Mouse (Mus musculus): ENCODE measurements at regions not wholly inside any gene's neighbourhood (a gene's known extent, or its start where the extent isn't known, plus 50 kb on each side); places are given as distances from the start of the nearest gene placed in this dataset.

DNA sequence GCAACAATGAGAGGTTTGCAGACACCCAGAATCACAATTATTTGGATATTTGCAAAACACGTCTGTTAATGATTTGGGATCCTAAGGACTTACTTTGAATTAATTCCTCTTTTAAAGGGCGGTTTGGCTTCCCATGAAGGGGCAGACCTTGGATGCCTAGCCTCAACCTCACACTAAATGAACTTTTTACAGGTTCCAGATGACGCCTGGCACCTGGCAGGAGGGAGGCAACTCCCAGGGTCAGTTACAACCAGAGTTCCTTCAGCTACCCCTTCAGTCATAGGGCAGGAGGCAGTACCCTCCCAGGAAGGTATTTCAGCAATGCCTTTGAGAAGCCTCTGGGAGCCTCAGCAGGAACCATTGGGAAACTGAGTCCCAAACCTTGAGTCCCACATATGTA is 57.9 kb upstream of the Stx18 start:
- no peak for DNase-seq (ENCODE audit: low spot score in 2 of 2)
- intact Hi-C loops (cut with DNase I), result no loop called here

DNA sequence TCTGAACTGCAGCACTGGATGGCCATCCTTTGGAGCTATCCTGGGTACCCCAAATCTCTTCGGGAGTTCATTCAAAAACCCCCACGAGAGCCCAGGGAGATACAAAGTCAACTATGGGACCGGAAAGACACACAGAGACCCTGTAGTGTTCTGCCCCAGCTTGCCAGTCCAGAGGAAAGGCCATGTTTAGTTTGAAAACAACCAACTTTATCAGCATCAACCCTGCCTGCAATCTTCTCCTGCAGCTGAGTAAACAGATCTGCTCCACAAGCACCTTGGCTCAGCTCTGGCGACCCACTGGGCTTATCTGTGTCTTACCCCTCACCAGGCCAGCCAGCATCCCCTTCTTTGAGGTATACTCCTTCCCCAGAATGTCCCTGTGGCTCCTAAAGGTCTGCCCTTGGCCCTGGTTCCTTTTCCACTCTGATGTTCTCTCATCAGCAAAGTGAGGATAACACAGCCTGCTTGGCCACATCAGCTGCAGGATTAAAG is 61.6 kb upstream of the Stx18 start:
- no peak for DNase-seq (ENCODE audit: low spot score in 2 of 2)
- intact Hi-C loops (cut with DNase I), result no loop called here

DNA sequence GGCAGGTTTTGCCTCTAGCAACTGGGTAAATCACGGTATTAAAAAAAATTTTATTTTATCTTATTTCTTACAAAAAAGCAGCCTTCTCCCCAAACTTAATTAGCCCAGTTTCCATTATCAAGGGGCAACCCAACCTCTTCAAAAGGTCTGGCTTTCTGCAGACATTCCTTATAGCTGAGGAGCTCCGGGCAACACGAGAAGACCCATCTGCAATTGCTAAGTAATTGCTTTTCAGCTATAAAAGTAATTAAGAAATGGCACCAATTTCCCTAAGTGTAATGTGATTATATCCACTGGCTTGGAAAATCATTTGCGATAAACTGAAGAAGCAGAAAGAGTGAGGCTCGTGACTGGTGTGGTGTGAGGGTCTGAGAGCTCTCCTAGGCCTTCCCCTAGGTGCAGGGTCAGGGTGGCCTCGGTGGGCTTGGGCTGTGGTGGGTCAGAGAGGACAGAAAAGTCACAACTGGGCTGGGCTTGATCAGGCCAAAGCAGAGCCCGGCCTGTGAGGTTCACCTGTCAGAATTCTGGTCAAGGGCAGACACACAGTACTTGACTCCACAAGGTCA is 65.5 kb upstream of the Stx18 start:
- DNase-seq (ENCODE audit: low spot score in 2 of 2), result no peak
- intact Hi-C loops (cut with DNase I), result no loop called here

DNA sequence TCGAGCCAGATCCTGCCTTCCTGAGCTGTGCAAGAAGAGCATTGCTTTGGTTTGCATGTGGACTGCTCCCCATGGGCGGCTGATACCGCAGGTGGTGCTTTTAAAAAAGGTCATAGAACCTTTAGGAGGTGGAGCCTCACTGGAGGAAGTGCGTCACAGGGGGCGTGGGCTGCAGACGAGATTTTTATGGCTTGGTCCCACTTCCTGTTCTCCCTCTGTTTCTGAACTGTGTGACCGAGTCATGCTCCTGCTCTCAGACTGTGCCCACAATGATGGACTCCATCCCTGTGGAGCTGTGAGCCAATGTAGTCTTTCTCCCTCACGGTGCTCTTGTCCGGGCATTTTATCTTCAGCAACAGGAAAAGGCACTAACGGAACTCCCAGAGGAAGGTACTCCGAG is 66.8 kb upstream of the Stx18 start:
- no peak for DNase-seq (ENCODE audit: low spot score in 2 of 2)
- intact Hi-C loops (cut with DNase I), result no loop called here

DNA sequence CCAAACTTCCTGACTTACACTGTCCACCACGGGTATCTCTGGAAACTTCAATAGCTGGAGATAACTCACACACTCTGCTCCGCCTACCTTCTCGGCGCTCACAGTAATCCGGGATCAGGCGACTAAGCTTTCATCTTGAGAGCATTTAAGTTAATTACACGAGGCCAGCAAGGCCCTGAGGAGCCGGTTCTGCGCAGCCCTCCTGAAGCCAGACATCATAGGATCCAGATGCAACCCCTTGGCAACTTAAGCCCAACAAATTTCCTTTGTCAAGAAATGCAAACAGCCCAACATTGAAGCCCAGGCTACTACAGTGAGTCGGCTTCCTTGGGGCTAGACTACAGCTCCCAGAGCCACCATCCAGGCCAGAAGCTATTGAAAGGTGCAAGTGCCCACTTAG is 69.9 kb upstream of the Stx18 start:
- no peak for DNase-seq (ENCODE audit: low spot score in 2 of 2)
- intact Hi-C loops (cut with DNase I), result no loop called here

DNA sequence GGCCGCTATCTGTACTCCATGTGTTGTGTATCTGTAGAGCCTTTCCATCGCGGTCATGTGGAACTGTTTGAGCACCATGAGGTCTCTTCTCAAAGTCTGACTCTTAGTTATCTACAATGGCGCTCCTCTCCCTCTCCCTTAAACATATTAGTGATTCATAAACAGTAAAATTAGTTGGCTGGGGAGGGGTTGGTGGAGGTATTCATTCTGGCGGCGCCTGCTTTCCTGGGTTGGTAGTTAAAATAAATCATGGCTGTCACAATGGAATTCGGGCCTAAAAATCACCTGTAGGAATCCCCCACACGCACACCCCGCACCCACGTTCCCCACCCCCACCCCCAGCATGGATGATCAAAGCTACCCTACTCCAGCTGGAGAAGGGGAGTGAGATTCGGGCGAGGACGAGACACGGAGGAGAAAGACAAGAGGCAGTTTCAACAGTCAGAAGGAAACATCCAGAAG is 70.6 kb upstream of the Stx18 start:
- no peak for DNase-seq (ENCODE audit: low spot score in 2 of 2)
- intact Hi-C loops (cut with DNase I), result no loop called here

DNA sequence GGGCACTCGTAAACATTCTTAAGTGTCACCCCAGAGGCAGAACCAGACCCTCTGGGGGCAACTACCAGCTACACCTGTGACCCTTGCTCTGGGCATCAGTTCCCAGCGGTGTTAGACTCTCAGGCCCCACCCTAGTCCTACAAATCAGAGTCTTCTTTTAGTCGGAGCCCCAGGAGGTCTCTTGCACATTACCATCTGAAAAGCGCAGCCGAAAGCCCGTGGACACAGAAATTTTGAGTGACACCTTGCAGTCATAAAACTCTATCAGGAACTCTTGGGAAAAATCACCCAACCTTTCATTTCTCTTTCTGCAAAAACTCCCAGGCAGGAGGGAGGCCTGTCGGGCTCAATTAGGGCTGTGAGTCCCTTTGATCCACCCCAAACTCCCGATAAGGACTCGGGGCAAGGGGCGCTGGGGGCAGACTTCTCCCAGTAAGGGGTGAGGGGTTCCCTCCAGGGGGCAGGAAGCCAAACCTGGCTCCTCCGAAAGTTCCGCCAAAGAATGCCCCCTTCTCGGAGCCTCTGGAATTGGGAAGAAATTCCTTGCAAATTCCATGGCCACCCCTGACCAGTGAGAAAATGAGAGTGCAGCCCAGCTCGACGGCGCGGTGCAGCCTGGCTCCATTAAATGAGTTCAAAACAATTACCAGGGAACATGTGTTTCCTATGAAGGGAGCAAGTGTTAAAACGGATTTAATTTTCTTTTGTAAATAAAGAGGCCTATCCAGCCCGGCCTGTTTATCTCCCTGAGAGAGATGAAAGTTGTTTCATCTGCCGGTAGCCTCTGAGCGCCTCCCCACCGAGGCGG is 71.2 kb upstream of the Stx18 start:
- no peak for DNase-seq (ENCODE audit: low spot score in 2 of 2)
- intact Hi-C loops (cut with DNase I), result no loop called here

DNA sequence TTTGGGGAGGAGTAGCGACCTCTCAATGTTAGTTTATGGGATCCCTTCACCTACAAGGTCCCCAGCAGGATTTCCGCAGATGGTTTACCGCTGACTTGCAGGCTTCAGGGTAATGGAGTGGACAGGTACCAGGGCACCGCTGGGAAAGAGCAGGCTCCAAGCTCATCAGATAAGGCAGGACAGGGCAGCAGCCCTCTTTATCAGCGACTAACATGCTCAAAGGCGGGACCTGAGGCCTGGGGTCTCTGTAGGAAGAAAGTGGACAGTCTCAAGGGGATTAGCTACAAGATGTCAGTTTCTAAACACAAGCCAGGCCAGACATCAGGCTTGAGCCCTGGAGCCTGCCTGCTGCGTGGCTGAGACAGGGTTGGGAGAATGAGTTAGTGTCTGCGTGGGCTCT is 74.9 kb upstream of the Stx18 start:
- intact Hi-C loops (cut with DNase I), result no loop called here
- DNase-seq (ENCODE audit: low spot score in 2 of 2), result no peak

DNA sequence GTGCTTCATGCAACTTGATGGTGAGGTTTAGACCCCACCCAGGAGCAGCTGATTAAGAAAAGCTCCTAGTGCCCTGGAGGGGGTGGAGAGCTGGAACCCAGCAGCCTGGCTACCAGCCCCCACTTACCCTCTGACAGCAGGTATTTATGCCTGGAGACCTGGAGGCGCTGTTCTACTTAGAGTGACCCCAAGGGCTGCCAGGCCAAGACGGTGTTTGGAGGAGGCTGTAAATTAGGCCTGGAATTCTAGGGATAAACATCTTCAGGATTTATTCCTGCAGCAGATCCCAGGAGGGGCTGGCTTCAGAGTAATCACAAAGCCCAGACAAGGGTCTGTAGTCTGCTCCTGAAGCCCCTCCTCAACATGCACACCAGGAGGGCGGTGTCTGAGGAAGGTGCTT is 76.0 kb upstream of the Stx18 start:
- no peak for DNase-seq (ENCODE audit: low spot score in 2 of 2)
- intact Hi-C loops (cut with DNase I), result no loop called here

DNA sequence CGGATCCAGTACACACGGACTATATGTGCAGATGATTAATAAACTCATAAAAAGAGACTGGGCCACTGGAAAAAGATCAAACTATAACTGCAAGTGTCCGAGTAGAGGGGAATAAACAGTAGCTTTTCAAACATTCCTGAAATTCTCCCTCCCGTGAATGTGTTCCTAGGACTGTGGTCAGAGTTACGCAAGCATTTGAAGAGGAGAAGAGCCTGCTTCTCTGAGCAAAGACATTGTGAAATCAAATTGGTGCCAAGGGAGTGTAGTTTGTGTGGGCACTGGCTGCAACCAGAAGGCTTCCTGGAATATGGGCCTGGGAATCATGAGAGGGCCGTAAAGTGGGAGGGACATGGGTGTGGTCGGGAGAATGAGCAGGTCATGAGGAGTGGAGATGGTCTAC is 78.3 kb upstream of the Stx18 start:
- DNase-seq (ENCODE audit: low spot score in 2 of 2), result no peak
- intact Hi-C loops (cut with DNase I), result no loop called here

DNA sequence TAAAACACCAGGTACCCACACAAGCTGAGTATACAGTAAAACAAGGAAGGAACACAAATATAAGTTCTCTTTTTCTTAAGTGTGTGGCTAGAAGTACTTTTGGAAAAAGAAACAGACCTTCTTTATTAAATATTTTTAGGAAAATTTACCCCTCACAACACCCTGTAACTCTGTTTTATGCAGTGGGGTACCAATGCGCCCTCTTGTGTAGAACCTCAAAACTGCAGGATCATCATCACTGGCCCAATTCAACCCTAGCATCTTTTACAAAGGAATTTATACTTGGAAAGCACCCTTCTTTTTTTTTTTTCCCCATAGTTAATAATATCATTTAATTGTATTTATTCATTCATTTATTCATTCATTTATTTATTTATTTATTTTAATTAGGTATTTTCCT is 86.4 kb upstream of the Stx18 start:
- intact Hi-C loops (cut with DNase I), result loop anchor here (2.0 kb wide), 1 partner anchor 133 kb away; no protein-coding TSS in a partner anchor
- DNase-seq (ENCODE audit: low spot score in 2 of 2), result no peak

DNA sequence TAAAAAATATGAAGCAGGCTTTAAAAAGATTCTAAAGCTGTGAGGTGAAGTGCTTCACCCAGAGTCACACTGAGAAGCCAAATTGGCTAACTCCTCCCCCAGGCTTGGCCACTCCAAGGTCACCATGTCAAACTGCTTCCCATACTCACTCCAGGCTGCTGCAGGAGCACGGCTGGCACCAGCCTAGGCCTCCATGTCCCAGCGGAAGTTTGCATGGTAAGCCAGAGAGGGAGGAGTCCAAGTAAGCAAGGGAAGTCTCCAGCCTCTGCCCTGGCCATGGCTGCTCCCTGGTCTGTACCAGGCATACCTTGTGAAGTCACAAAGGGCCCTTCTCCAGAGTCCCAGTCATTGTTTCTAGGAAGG is 105.8 kb upstream of the Stx18 start:
- DNase-seq (ENCODE audit: low spot score in 2 of 2), result no peak
- intact Hi-C loops (cut with DNase I), result no loop called here

DNA sequence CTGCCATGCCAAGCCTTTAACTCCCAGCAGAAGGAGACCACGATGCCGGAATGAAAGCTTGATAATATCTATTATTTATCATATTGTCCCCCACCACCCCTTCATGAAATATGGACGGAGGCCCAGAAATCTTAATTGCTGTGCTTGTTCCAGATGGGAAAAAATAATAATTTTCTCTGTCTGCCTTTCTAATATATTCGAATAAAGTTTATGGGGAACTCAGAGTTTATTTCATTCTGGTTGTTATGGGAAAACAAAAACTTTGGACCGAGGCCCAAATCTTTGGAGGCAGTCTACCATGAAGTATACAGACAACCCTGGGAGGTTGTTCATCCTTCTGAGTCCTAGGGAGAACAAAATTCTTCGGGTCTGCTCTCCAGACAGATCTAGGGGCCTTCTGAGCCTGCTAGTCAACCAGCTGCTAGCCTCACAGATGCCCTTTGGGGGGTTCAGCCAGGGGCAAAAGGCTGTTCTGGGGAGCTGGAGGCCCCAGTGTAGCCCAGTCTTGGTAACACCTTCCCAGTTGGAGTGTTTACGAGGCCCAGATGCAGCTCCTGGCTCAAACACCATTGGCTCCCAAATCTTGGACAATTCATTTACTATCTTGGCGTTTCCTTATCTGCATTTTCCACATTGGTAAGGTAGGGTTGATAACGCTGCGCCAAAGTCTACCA is 106.3 kb upstream of the Stx18 start:
- DNase-seq (ENCODE audit: low spot score in 2 of 2), result peak in 1 of 2 experiments; percentile 11
- intact Hi-C loops (cut with DNase I), result no loop called here

DNA sequence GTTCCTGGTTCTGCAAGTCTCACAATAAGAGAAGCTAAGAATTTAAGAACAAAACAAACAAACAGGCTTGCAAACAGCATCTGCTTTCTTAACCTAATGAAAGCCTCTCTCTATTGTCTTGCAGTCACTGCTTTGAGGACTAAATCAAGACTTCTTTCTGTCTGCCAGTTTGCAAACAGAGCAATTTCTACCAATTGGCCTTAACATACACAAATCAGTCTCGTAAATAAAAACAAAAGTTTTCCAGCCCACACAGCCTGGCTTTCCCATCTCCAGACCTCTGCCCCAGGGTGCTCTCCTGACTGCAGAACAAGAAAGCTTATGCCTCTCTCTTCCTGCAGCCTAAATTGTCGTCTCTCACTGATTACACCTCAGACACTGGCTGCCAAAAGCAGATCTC is 96.1 kb upstream of the Msx1 start:
- intact Hi-C loops (cut with DNase I), result no loop called here
- no peak for DNase-seq (ENCODE audit: low spot score in 2 of 2)

DNA sequence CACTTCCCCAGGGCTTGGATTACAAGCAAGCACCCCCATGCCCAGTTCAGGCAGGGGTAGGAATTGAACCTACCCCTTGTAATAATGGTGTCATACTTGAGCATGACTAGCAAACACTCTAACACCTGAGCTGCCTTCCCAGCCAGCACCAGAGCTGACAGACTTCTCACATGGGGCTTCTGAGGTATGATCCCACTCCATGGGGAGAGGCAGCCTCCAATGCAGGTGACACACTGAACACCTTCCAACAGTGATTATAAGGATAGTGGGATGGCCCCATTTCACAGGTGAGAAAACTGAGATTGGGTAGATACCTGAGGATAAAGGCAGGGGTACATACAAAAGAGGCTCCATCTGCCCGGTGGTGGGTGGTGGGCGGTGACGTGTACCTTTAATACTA is 94.7 kb upstream of the Msx1 start:
- intact Hi-C loops (cut with DNase I), result no loop called here
- DNase-seq (ENCODE audit: low spot score in 2 of 2), result no peak

DNA sequence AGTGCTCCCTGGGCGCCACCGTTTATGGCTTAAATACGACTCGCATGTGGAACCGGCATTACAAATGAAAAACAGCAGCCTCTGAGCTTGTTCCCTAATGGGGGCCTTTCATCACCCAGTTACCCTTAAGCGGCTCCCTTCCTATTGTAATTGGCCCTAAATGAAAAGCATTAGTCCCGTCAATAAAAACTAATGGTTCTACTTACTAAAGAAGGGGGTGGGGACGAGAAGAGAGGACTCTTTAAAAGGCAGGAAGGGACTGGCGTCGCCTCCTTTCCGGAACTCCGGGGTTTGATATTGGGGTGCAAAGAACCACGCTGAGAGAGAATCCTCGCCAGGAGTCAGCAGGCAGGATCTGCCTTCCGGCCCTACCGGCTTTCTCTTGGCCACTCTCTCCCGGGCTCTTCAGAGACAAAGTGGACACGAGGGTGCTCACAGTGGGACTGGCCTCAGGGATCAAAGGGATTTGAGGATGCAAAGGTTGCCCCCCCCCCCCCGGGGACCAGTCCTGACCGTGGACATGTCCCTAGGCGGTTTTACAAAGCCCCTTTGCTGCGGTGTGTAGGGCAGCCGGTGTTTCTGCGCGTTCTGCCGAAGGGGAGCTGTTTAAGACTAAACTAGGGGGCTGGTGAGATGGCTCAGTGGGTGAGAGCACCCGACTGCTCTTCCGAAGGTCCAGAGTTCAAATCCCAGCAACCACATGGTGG is 93.8 kb upstream of the Msx1 start:
- intact Hi-C loops (cut with DNase I), result no loop called here

DNA sequence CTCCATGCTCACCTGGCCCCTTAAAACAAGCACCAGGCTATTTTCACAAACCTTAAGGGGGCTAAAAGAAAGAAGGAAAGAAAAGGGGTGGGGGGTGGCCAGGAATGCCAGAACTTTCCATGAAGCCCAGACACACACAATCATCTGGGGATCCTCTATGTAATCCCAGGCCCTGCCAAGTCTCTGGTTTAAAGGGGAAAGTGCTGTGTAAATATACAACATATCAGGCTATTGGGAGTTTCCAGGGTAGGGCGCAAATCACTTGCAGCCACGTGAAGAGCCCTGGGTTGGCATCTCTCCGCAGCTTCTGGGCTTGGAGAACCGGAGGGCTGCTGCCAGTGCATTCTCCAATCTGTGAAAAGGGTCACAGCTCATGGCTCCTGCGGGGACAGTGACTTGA is 92.8 kb upstream of the Msx1 start:
- no peak for DNase-seq (ENCODE audit: low spot score in 2 of 2)
- intact Hi-C loops (cut with DNase I), result no loop called here

More for the DNA sequence above, 93.8 kb upstream of the Msx1 start:
- no peak for DNase-seq (ENCODE audit: low spot score in 2 of 2)

DNA sequence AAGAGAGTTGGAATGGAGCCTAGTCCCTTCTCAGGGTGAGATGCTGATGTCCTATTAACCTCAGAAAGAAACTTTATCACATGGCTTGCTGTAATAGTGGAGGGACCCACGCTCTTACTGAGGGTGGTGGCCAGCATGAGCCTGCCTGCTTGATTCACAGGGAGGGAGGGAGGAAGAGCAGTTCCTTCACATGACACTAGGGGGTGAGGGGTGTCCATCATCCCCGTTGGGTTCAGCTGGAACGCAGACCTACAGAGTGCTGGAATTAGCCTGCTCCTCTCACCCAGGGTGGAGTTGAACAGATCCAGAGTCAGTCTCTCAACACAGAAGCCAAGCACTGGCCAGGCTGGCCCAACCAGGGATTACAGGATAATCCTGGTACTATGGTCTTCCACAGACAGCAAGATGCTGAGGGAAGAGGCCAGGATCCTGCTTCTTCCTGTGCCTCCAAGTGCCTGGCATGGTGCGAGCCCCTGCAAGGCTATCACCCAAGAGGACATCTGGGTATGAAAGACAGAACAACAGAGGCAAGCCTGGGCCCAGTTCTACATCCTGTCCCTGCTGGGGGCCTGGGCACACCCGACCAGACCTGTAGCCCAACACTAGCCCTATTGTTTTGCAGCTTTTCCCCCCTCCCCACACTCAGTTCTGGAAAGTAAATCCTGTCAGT is 80.4 kb upstream of the Msx1 start:
- intact Hi-C loops (cut with DNase I), result loop anchor here (5.0 kb wide), 1 partner anchor 68 kb away; no protein-coding TSS in a partner anchor
- no peak for DNase-seq (ENCODE audit: low spot score in 2 of 2)

DNA sequence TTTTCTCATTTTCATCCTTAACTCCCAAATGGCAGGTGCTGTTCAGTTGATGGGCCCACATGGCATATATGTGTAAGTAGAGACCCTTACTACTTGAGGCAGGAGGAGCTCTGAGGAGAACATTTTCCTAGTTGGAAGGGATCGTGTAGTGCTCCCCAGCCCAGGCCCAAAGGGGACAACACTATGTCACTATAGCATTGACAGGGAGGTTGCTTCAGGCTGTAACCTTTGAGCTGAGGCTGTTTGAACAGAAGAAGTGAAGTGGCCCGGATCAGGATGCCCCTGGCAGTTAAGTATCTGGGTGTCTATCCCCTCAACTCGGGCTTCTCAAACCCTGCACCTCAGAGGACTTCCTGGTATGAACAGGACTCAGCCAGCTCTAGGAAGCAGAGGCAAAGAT is 79.5 kb upstream of the Msx1 start:
- DNase-seq (ENCODE audit: low spot score in 2 of 2), result no peak
- intact Hi-C loops (cut with DNase I), result no loop called here

DNA sequence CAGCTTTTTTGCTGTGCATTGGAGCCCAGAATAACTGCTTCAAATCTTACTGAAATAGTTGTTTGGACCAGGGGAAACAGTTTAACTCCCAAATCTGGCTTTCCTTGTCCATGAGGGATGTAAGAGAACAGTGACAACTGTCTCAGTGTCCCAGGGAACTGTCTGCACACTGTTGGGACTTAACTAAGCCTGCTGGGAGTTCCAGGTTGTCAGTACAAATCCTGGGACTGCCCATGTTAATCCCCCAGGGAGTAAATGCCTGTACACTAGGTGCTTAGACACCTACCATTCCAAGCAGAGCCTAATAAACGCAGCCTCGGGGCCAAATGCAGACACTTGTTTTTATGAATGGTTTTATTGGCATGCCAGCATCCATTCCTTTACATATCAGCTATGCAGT is 78.4 kb upstream of the Msx1 start:
- intact Hi-C loops (cut with DNase I), result no loop called here
- no peak for DNase-seq (ENCODE audit: low spot score in 2 of 2)
